Mouse (Mus musculus) activated CD4-positive, CD25-positive, alpha-beta regulatory T cell, adult 9 weeks (primary cell): ENCODE measurements around the gene Sh2d2a. TPM values are rescaled to one million over a fixed set of nuclear protein-coding genes. Genes with fewer than 3 reads are reported as not detected.

ENCODE experiments used
- polyA plus RNA-seq: library from polyadenylated mRNA; unstranded; fragments of 100-300 nt; shearing (Covaris generic); gene quantifications from one replicate; pipeline ENCODE4 v1.2.1, GENCODE M21; 2017

Sh2d2a gene
- 329 TPM for polyA plus RNA-seq

GRCm38 (mm10) chr3:87846650-87847110 is at the start of gene Sh2d2a:
Gene Sh2d2a, plus strand, starts transcription at chr3:87846755.

GRCm38 (mm10) chr3:87824206-87824605 is 22.3 kb upstream of the Sh2d2a start, which contains the start of gene Pear1:
Gene Pear1, minus strand, starts transcription at chr3:87824306.

GRCm38 (mm10) chr3:87885281-87886003 is 38.9 kb downstream of the Sh2d2a start, which contains the start of gene Prcc:
Gene Prcc, minus strand, starts transcription at chr3:87885608.

Other genes starting within 250 kb of the Sh2d2a start
- gene Arhgef11, start 229.2 kb upstream of the Sh2d2a start, polyA plus RNA-seq = 9.1 TPM
- gene Lrrc71, start 98.1 kb upstream of the Sh2d2a start, polyA plus RNA-seq = 0.62 TPM
- gene Ntrk1, start 51.6 kb upstream of the Sh2d2a start, polyA plus RNA-seq = not detected
- gene Insrr, start 49.8 kb upstream of the Sh2d2a start, polyA plus RNA-seq = 0.71 TPM
- 122 TPM for gene Pear1, start 22.4 kb upstream of the Sh2d2a start, polyA plus RNA-seq
- 12.1 TPM for gene Prcc, start 38.9 kb downstream of the Sh2d2a start, polyA plus RNA-seq
- 31.6 TPM for gene Hdgf, start 59.6 kb downstream of the Sh2d2a start, polyA plus RNA-seq
- gene Mrpl24, start 72.8 kb downstream of the Sh2d2a start, polyA plus RNA-seq = 147 TPM
- 8.2 TPM for gene Isg20l2, start 83.6 kb downstream of the Sh2d2a start, polyA plus RNA-seq
- gene Rrnad1, start 84.0 kb downstream of the Sh2d2a start, polyA plus RNA-seq = 24.7 TPM
- not detected for gene Crabp2, start 101.9 kb downstream of the Sh2d2a start, polyA plus RNA-seq
- gene Nes, start 124.3 kb downstream of the Sh2d2a start, polyA plus RNA-seq = not detected
- gene Bcan, start 153.5 kb downstream of the Sh2d2a start, polyA plus RNA-seq = not detected
- not detected for gene Hapln2, start 180.8 kb downstream of the Sh2d2a start, polyA plus RNA-seq
- 30.5 TPM for gene Gpatch4, start 196.4 kb downstream of the Sh2d2a start, polyA plus RNA-seq
- gene Naxe, start 211.7 kb downstream of the Sh2d2a start, polyA plus RNA-seq = 102 TPM
- gene Ttc24, start 231.5 kb downstream of the Sh2d2a start, polyA plus RNA-seq = not detected
- 0.97 TPM for gene Iqgap3, start 235.2 kb downstream of the Sh2d2a start, polyA plus RNA-seq